Mouse (Mus musculus): ENCODE results near the gene Fuca1. TPM values are rescaled to one million over a fixed set of nuclear protein-coding genes. Genes with fewer than 3 reads are reported as not detected.

Gene Fuca1
- polyA plus RNA-seq, 1 experiment from 2014 or later = 50.7 TPM

GRCm38 (mm10) chr4:135913433-135913832 lies 7.1 kb upstream of the Fuca1 start:
- WGBS (ENCODE audit: insufficient replicate concordance) = 41% methylated on average over 4 of the region's 4 CpGs

GRCm38 (mm10) chr4:135918635-135919279 lies 1.8 kb upstream of the Fuca1 start:
- Histone ChIP-seq H3K27ac (ENCODE audit: low read depth) (peak overlapping the region; percentile 73), H3K36me3 (replicated peaks; ENCODE audit: insufficient read depth, low read length) (peaks cover 13% of the 10 kb centered on the region), H3K9me3 (ENCODE audit: low read length) (no peaks in the 10 kb centered on the region), H3K4me1 (ENCODE audit: insufficient read depth) (peaks cover 15% of the 10 kb centered on the region), H3K27me3 (ENCODE audit: insufficient read depth, low read length) (no peaks in the 10 kb centered on the region), H3K4me2 (ENCODE audit: low read depth, low read length) (peak overlapping the region; percentile 43), H3K4me3 (ENCODE audit: low read depth, low read length) (no peak overlapping the region), H3K9ac (replicated peaks) (no peak overlapping the region; the same call in 1 of the 2 replicates)
- 44% methylated on average over 13 of the region's 13 CpGs for WGBS (ENCODE audit: insufficient replicate concordance)
- DNase-seq = no peak
- ATAC-seq = no peak
- TF ChIP-seq EP300 (IDR thresholded peaks at IDR 0.05; ENCODE audit: low read depth) (no peak), CTCF (IDR thresholded peaks at IDR 0.05; ENCODE audit: low read depth) (no peak)

More at GRCm38 (mm10) chr4:135913433-135913832, 7.1 kb upstream of the Fuca1 start:
- no peak overlapping the region for H3K4me3 ChIP-seq (ENCODE audit: low read depth, low read length)
- H3K9me3 ChIP-seq (ENCODE audit: low read length) = no peaks in the 10 kb centered on the region
- H3K4me2 ChIP-seq (ENCODE audit: low read depth, low read length) = 0 out of 2 replicates have a peak overlapping the region, but pooled peaks have one; percentile 14
- no peaks in the 10 kb centered on the region for H3K27me3 ChIP-seq (ENCODE audit: insufficient read depth, low read length)
- TF ChIP-seq CTCF (IDR thresholded peaks at IDR 0.05; ENCODE audit: low read depth) = no peak
- peak; percentile 58 for TF ChIP-seq EP300 (IDR thresholded peaks at IDR 0.05; ENCODE audit: low read depth)
- H3K27ac ChIP-seq (ENCODE audit: low read depth) = peak overlapping the region; percentile 40; the same call in 1 of the 2 replicates
- H3K36me3 ChIP-seq (replicated peaks; ENCODE audit: insufficient read depth, low read length) = peaks cover 6% of the 10 kb centered on the region; the same call in 1 of the 2 replicates
- DNase-seq = no peak
- no peak for ATAC-seq
- no peak overlapping the region for H3K9ac ChIP-seq (replicated peaks)
- peaks cover 7% of the 10 kb centered on the region; the same call in 1 of the 2 replicates for H3K4me1 ChIP-seq (ENCODE audit: insufficient read depth)

- DNase-seq = no peak
- H3K4me1 ChIP-seq (ENCODE audit: insufficient read depth) = peaks cover 15% of the 10 kb centered on the region
- no peak overlapping the region for H3K4me3 ChIP-seq (ENCODE audit: low read depth, low read length)
- ATAC-seq = no peak
- H3K27ac ChIP-seq (ENCODE audit: low read depth) = peak overlapping the region; percentile 73
- 62% methylated on average over 3 of the region's 3 CpGs for WGBS (ENCODE audit: insufficient replicate concordance)
- peaks cover 13% of the 10 kb centered on the region for H3K36me3 ChIP-seq (replicated peaks; ENCODE audit: insufficient read depth, low read length)
- TF ChIP-seq CTCF (IDR thresholded peaks at IDR 0.05; ENCODE audit: low read depth) (no peak), EP300 (IDR thresholded peaks at IDR 0.05; ENCODE audit: low read depth) (no peak)
- no peaks in the 10 kb centered on the region for H3K9me3 ChIP-seq (ENCODE audit: low read length)
- peak overlapping the region; percentile 20; the same call in 1 of the 2 replicates for H3K4me2 ChIP-seq (ENCODE audit: low read depth, low read length)
- H3K27me3 ChIP-seq (ENCODE audit: insufficient read depth, low read length) = no peaks in the 10 kb centered on the region
- H3K9ac ChIP-seq (replicated peaks) = no peak overlapping the region
These were observed 1.3 kb upstream of the Fuca1 start for GRCm38 (mm10) chr4:135919280-135919639.

DNA sequence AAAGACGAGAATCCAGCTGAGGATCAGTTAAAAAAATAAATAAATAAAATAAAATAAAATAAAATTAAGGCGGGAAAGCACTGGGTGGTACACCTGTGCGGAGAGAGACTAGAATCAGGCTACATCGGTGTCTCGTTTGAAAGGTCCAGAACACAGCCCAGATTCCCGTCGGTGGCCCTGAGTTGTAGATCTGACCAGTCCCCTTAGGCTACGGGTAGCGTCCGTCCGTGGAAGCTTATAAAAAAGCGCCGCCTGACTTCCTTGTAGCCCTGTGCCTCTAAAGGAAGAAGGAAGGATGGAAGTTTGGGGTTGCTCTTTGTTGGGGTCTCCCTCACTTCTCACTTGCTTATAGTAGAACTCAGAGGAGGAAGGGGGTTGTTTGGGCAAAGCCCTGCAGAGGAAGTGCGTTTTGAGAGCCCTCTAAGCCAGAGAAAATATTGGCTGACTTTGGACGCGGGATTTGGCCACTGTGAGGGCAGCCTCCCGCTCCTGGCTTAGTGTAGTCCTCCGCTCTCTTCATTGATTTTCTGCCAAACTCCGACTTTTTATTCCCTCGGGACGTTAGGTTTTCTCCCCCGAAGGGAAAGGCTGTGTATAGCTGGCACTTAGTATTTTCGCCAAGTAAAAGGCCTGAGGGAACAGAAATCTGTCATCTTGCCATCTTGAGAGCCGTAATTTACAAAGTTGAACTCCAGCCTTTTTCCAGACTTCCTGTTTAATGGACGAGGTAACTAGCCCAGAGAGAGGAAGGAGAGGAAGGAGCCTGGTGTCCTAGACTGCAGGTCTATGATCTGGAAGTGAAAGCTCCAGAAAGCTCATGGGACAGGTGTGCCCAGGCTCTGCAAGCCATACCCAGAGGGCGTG lies 954 bp downstream of the Fuca1 start:
- peak overlapping the region; percentile 82 for H3K4me3 ChIP-seq (ENCODE audit: low read depth, low read length)
- peak overlapping the region; percentile 64 for H3K27ac ChIP-seq (ENCODE audit: low read depth)
- H3K4me2 ChIP-seq (ENCODE audit: low read depth, low read length) = peak overlapping the region; percentile 99
- H3K36me3 ChIP-seq (replicated peaks; ENCODE audit: insufficient read depth, low read length) = peaks cover 25% of the 10 kb centered on the region
- DNase-seq = no peak
- no peaks in the 10 kb centered on the region for H3K27me3 ChIP-seq (ENCODE audit: insufficient read depth, low read length)
- no peak for ATAC-seq
- H3K9ac ChIP-seq (replicated peaks) = peak overlapping the region; percentile 80
- TF ChIP-seq CTCF (IDR thresholded peaks at IDR 0.05; ENCODE audit: low read depth) = no peak
- TF ChIP-seq EP300 (IDR thresholded peaks at IDR 0.05; ENCODE audit: low read depth) = no peak
- no peaks in the 10 kb centered on the region for H3K9me3 ChIP-seq (ENCODE audit: low read length)
- WGBS (ENCODE audit: insufficient replicate concordance) = 5% methylated on average over 26 of the region's 26 CpGs
- peaks cover 15% of the 10 kb centered on the region for H3K4me1 ChIP-seq (ENCODE audit: insufficient read depth)

- peaks cover 15% of the 10 kb centered on the region for H3K4me1 ChIP-seq (ENCODE audit: insufficient read depth)
- peak overlapping the region; percentile 64; the same call in 1 of the 2 replicates for H3K27ac ChIP-seq (ENCODE audit: low read depth)
- H3K9me3 ChIP-seq (ENCODE audit: low read length) = no peaks in the 10 kb centered on the region
- H3K4me3 ChIP-seq (ENCODE audit: low read depth, low read length) = peak overlapping the region; percentile 82
- TF ChIP-seq CTCF (IDR thresholded peaks at IDR 0.05; ENCODE audit: low read depth) = no peak
- no peak for TF ChIP-seq EP300 (IDR thresholded peaks at IDR 0.05; ENCODE audit: low read depth)
- H3K4me2 ChIP-seq (ENCODE audit: low read depth, low read length) = peak overlapping the region; percentile 99
- H3K27me3 ChIP-seq (ENCODE audit: insufficient read depth, low read length) = no peaks in the 10 kb centered on the region
- DNase-seq = no peak
- WGBS (ENCODE audit: insufficient replicate concordance) = 41% methylated on average over 1 of the region's 1 CpGs
- H3K36me3 ChIP-seq (replicated peaks; ENCODE audit: insufficient read depth, low read length) = peaks cover 27% of the 10 kb centered on the region
- no peak for ATAC-seq
- H3K9ac ChIP-seq (replicated peaks) = peak overlapping the region; percentile 80; the same call in 1 of the 2 replicates
These were observed 1.7 kb downstream of the Fuca1 start for GRCm38 (mm10) chr4:135922190-135922589.

GRCm38 (mm10) chr4:135924418-135924817 lies 3.9 kb downstream of the Fuca1 start:
- Histone ChIP-seq H3K27me3 (ENCODE audit: insufficient read depth, low read length) (no peaks in the 10 kb centered on the region), H3K9ac (replicated peaks) (no peak overlapping the region), H3K4me3 (ENCODE audit: low read depth, low read length) (no peak overlapping the region), H3K4me1 (ENCODE audit: insufficient read depth) (peaks cover 14% of the 10 kb centered on the region), H3K4me2 (ENCODE audit: low read depth, low read length) (no peak overlapping the region), H3K9me3 (ENCODE audit: low read length) (no peaks in the 10 kb centered on the region), H3K36me3 (replicated peaks; ENCODE audit: insufficient read depth, low read length) (peaks cover 31% of the 10 kb centered on the region), H3K27ac (ENCODE audit: low read depth) (no peak overlapping the region)
- ATAC-seq (no peak), DNase-seq (no peak)
- WGBS (ENCODE audit: insufficient replicate concordance) = 79% methylated on average over 2 of the region's 2 CpGs
- TF ChIP-seq EP300 (IDR thresholded peaks at IDR 0.05; ENCODE audit: low read depth) (no peak), CTCF (IDR thresholded peaks at IDR 0.05; ENCODE audit: low read depth) (no peak)
